Mouse (Mus musculus): ENCODE measurements at regions not wholly inside any gene's neighbourhood (a gene's known extent, or its start where the extent isn't known, plus 50 kb on each side); places are given as distances from the start of the nearest gene placed in this dataset.
"Not testable (repeated sequence)": the region's sequence is repeated elsewhere in the genome, so short reads cannot be mapped to it uniquely, and the experiment has no call there.

DNA sequence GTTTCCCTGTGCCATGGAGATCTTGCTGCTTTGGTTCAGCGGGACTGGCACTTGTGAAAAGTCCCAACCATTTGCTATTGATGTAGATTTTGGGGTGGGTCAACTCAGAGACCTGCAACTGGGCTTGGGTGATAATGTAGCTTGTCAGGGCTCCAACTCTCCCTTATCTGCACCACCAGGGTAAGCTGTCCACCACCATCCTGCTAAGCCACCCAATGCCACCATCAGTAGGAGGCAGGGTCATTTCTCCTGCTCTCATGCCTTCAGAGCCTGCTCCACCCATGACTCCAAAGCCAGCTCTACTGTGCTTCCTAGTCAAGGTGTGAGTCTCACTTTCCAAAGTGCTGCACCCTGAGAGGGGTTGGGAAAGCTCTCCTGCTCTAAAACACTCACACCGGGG lies 776.2 kb downstream of the Diaph2 start:
- DNase-seq (ENCODE audit: low read depth, low spot score), result no peak

DNA sequence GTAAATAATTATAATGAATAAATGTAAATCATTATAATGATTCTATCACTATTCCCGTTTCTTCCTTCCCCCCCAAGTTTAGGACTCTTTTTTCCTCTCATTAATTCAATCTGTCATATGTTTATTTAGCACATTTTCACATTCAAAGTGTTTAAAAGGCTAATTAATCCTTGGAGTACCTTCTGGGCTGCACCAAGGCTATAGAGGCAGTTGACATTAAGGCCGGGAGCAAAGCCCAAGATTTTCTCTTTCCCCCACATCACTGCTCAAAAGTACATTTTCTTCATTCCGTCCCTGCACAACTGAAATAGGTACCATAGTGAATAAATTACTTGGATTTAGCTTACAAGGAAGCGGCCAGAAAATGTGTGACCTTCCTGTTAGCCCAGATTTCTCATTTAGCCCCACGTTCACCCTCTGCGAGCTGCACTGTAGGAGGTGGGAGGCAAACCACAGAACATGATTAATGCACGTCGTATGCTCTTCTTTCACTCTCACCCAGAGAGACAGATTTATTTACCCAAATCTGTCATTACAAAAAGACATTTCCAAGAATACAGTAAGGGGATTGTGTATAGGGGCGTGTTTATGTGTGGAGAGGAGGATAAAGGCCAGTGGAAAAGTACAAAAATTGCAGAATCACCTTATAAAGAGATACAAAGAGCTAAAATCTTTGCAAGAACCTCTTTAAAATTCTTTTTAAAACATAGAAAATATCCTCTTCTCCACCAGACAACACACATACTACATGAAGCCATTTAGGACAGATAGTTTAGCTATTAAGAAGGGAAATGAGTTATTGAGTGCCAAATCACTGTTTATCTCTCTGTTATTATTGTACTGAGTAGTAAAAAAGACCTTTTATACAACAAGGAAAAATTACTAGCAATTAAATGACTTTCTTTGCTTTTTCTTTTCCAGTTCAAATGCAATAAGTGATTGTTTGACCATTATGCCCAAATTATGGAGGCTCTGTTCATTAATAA lies 783.9 kb downstream of the Diaph2 start:
- peak; percentile 2 for DNase-seq (ENCODE audit: low read depth, low spot score)

DNA sequence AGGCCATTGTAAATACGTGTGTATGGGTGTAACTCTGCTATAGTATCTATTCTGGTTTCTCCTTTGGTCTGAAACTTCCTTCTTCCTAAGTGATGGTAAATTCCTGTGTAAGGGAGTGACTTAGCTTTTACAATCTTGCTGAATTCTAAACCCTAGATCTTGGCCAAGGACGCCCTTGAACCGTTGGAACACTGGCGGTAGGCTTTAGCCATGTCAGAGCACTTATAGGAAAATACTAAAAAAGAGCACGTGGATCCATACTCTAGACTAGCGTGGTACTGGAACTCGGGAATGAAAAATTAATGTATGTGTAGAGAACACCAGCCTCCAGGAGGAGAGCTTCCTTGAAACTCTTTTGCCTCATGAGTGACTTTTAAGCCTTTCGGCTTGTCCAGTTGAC lies 789.2 kb downstream of the Diaph2 start:
- not testable (repeated sequence) for DNase-seq (ENCODE audit: low read depth, low spot score)

DNA sequence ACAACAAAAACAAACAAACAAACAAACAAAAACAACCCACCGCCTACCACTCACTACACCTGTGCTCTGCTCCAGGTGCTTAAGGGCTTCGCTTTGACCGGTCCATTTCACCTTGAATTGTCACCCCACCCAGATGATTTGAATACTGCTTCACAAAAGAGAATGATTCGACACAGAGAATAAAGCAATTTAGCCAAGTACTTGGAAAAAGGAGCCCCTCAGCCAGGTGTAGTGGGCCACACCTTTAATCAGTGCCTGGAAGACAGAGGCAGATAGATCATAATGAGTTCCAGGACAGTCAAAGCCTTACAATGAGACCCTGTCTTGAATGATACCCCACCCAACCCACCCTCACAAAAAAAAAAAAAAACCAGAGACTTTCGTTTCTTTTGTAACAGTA lies 798.5 kb downstream of the Diaph2 start:
- no peak for DNase-seq (ENCODE audit: low read depth, low spot score)

DNA sequence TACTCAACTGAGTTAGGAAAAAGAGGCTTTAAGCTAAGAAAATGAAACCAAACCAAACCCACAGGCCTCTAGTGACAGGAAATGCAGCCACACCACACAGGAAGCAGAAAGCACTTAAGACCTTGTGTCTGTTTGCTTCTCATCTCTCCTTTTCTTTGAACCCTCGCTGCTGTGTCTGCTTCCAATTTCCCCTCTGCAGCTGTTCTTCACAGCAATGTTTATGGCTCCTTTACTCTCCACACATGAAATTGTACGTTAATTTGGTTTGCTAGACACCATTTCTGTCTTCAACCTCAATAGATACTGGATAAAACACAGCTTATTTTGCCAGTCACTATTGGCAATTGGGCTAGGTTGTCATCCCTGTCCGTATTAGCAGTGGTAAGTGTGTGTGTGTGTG lies 799.7 kb downstream of the Diaph2 start:
- no peak for DNase-seq (ENCODE audit: low read depth, low spot score)

DNA sequence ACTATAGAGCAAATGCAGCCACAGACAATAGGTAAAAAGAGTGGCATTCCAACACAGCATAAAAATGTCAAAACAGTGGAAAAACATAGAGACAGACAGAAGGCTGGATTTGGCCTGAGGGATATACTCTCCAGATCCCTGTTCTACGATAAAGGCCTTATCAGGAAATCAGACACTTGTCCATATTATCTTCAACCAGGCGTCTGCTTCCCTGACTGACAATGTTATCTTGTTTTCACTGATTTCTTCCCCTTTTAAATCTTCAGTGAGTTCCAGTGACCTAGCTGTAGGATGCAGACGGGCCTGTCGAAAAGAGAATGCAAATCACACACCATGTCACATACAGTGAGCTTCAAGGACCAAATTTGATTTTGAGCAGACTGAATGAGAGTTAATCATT lies 800.4 kb downstream of the Diaph2 start:
- no peak for DNase-seq (ENCODE audit: low read depth, low spot score)

DNA sequence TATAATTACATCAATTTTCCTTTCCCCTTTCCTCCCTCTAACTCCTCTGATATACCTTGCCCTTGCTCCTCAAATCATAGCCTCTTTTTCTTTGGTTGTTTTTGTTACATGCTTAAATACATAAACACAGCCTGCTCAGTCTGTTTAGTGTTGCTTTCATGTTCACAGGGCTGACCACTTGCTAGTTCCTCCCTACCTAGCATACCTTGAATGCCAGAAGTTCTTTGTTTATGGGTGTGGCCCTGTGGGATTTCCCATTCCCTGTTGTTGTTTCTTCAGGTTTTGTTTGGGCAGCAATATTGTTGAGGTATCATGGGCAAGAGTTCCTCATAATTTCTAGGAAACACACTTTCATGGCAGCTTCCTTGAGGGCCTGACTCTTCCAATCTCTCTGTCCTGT lies 807.7 kb downstream of the Diaph2 start:
- no peak for DNase-seq (ENCODE audit: low read depth, low spot score)

DNA sequence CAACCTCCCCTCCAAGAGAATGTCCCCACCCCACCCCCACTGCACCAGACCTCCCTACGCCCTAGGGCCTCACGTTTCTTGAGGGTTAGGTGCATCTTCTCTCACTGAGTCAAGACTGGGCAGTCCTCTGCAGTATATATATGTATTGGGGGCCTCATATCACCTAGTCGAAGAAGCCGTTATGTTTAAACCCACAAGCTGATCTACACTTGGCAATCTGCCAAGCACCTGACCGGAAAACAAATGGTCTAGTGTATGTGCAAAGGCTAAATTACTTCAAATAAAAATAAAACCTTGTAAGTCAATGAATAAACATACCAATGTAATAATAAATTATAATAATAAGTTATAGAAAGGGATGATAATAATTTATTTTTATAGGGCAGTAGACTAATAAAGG lies 828.2 kb downstream of the Diaph2 start:
- no peak for DNase-seq (ENCODE audit: low read depth, low spot score)

DNA sequence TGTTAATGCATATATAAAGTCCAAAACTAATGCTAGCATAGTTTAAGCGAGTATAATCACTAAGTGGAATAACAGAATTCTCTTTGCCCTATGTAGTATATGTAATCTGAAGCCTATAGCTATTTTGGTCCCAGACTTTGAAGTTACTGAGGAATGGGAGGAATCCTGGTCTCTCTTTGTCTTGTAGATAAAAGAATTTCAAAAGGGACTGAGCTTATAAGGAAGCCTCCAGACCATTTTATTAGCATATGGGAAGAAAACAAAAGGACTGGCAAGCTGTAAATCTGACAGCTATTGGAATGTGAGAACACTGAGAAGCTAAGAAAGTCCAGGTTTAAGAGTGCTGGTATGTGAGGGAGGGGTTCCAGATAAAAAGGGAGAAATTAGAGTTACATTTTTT lies 847.1 kb downstream of the Diaph2 start:
- DNase-seq (ENCODE audit: low read depth, low spot score), result no peak

DNA sequence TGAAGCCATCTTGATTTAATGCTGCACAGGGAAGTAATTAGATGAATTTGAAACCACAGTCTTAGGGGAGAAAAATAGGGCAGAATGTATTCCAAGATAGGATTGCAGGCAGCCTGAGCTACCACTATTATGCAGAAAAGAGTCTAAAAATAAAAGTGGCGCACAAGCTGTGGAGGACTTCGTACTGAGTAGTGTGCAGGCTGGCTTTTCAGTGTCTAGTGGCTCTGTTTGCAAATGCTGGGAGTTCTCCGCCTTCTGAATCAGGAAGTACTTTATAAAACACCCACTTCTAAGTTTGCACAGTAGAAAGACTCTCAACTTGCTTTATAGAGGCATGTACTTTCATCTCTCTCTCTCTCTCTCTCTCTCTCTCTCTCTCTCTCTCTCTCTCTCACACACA lies 852.4 kb downstream of the Diaph2 start:
- no peak for DNase-seq (ENCODE audit: low read depth, low spot score)

DNA sequence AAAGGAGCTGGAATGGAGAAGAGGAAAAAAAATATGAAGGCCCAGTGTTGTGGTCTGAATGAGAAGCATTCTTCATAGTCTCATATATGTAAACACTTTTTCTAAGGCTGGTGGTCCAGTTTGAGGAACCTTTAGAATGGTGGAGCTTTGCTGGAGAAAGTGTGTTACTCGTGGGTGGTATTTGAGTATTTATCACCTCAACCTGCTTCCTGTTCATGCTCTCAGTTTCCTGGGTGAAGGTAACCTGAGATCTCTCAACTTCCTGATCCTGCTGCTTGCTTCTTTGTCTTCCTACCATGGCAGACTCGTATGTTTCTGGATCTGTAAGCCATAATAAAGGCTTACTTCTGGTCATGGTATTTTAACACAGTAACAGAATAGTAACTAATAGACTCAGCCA lies 889.0 kb downstream of the Diaph2 start:
- DNase-seq (ENCODE audit: low read depth, low spot score), result no peak

DNA sequence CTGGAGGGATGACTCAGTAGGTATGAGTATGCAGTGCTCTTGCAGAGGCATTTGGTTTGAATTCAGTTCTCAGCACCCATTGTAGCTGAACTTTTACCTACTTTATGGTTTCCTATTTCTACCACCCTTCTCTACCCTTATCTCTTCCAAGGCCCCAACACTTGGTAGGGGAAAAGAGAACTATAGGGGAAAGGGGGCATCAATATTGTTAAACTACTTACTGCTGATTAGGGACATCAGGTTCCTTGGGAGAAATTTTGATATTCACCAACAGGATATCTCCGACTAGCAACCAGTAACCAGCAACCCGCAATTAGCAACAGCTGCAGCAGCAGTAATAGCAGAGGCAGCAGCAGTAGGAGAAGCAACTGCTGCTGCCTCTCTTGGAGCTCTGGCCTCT lies 906.3 kb downstream of the Diaph2 start:
- no peak for DNase-seq (ENCODE audit: low read depth, low spot score)

DNA sequence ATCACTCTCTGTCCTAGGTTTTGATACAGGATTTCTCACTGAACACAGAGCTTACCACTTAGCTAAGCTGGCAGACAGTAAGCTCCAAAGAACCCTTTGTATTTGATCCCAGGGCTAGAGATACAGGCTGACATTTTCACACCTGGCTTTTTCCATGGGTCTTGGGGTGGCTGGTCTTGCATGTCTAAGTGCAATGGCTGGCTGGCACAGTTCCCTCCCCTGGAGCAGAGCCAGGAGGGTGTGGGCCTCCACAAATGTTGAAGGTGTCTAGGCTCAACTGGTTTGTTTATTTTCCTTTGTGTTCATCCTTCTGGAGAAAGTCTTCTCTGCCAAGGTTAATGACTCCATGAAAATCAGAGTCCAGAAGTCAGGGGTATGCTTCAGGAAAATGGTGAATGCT lies 934.8 kb downstream of the Diaph2 start:
- DNase-seq (ENCODE audit: low read depth, low spot score), result no peak

DNA sequence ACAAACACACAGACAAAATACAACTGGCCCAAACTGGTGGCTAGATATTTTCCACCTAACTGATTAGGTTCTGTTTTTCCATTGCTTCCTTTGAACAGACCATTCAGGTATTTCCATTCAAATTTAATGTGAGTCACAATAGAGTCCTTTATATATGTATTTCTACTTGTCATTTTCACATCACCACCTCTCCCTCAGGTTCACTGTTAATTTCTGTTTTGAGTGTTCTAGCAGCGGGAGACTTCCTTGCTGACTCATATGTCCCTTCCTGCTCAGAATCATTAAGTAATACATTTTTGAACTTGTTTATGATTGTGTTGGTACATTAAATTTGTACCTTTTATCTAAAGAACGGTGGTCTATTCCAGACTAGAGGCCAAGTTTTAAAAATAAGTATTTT lies 959.4 kb downstream of the Diaph2 start:
- no peak for DNase-seq (ENCODE audit: low read depth, low spot score)

DNA sequence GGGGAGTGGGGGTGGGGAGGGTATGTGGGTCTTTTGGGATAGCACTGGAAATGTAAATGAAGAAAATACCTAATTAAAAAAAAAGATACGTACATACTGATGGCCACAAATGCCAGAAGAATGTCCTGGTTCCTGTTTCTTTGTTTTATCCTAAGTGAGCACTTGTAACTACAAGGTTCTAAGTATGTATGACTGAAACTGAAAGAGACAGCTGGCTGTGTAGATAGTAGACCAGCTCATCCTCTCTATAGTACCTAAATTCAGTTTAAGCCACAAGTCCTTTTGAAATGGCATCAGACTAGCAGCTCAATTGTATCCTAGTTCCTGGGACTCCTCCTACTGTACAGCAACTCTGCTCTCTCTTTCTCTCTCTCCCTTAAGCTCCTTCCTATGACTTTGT lies 994.6 kb downstream of the Diaph2 start:
- not testable (repeated sequence) for DNase-seq (ENCODE audit: low read depth, low spot score)
